Mouse (Mus musculus) c-Kit-positive CD71-positive TER-119-negative erythroid progenitor cells, embryonic 14.5 days (primary cell): ENCODE measurements at regions not wholly inside any gene's neighbourhood (a gene's known extent, or its start where the extent isn't known, plus 50 kb on each side); places are given as distances from the start of the nearest gene placed in this dataset.
A peak's percentile ranks its signal among the peaks of the same experiment; 100 is the strongest.

ENCODE experiments used
- DNase-seq: peaks from one replicate; pipeline ENCODE4 v3.0.0-alpha.2; 2013; ENCODE audit warnings: low read depth

- DNase-seq: no peak
Observed at GRCm38 (mm10) chr5:37980692-37981091, 57.9 kb upstream of the Stx18 start.

- DNase-seq: no peak
Observed at GRCm38 (mm10) chr5:37976943-37977434, 61.6 kb upstream of the Stx18 start.

GRCm38 (mm10) chr5:37972980-37973545 is 65.5 kb upstream of the Stx18 start:
- no peak for DNase-seq

- DNase-seq: no peak
Observed at GRCm38 (mm10) chr5:37971724-37972123, 66.8 kb upstream of the Stx18 start.

- DNase-seq: no peak
Observed at GRCm38 (mm10) chr5:37968596-37968995, 69.9 kb upstream of the Stx18 start.

- no peak for DNase-seq
Observed at GRCm38 (mm10) chr5:37967914-37968375, 70.6 kb upstream of the Stx18 start.

GRCm38 (mm10) chr5:37967106-37967913 is 71.2 kb upstream of the Stx18 start:
- DNase-seq: no peak

- no peak for DNase-seq
Observed at GRCm38 (mm10) chr5:37963688-37964087, 74.9 kb upstream of the Stx18 start.

GRCm38 (mm10) chr5:37962513-37962912 is 76.0 kb upstream of the Stx18 start:
- DNase-seq: no peak

- DNase-seq: no peak
Observed at GRCm38 (mm10) chr5:37960216-37960615, 78.3 kb upstream of the Stx18 start.

- DNase-seq: peak; percentile 11
Observed at GRCm38 (mm10) chr5:37952096-37952495, 86.4 kb upstream of the Stx18 start.

GRCm38 (mm10) chr5:37932760-37933122 is 105.8 kb upstream of the Stx18 start:
- no peak for DNase-seq

- DNase-seq: no peak
Observed at GRCm38 (mm10) chr5:37932086-37932759, 106.3 kb upstream of the Stx18 start.

GRCm38 (mm10) chr5:37920481-37920880 is 96.1 kb upstream of the Msx1 start:
- no peak for DNase-seq

GRCm38 (mm10) chr5:37919102-37919501 is 94.7 kb upstream of the Msx1 start:
- no peak for DNase-seq

- no peak for DNase-seq
Observed at GRCm38 (mm10) chr5:37918001-37918707, 93.8 kb upstream of the Msx1 start.

- DNase-seq: no peak
Observed at GRCm38 (mm10) chr5:37917161-37917560, 92.8 kb upstream of the Msx1 start.

- no peak for DNase-seq
Observed at GRCm38 (mm10) chr5:37904683-37905352, 80.4 kb upstream of the Msx1 start.

- DNase-seq: no peak
Observed at GRCm38 (mm10) chr5:37903861-37904260, 79.5 kb upstream of the Msx1 start.

GRCm38 (mm10) chr5:37902741-37903140 is 78.4 kb upstream of the Msx1 start:
- DNase-seq: no peak

GRCm38 (mm10) chr5:37901861-37902291 is 77.5 kb upstream of the Msx1 start:
- no peak for DNase-seq
